Mouse (Mus musculus): ENCODE results near the gene Grik1. TPM values are rescaled to one million over a fixed set of nuclear protein-coding genes. Genes with fewer than 3 reads are reported as not detected.

Gene Grik1
- total RNA-seq, 2 experiments from 2014 or later: not detected

GRCm38 (mm10) chr16:87973394-87974075, 316.5 kb downstream of the Grik1 start:
- no peak for ATAC-seq (replicated peaks; ENCODE audit: low FRiP score, poor library complexity, severe bottlenecking)

- ATAC-seq (replicated peaks; ENCODE audit: low FRiP score, poor library complexity, severe bottlenecking): no peak
Observed at GRCm38 (mm10) chr16:87971911-87972310, 318.2 kb downstream of the Grik1 start.

GRCm38 (mm10) chr16:87969936-87970335, 320.1 kb downstream of the Grik1 start:
- no peak for ATAC-seq (replicated peaks; ENCODE audit: low FRiP score, poor library complexity, severe bottlenecking)

GRCm38 (mm10) chr16:87961419-87961818, 328.6 kb downstream of the Grik1 start:
- no peak for ATAC-seq (replicated peaks; ENCODE audit: low FRiP score, poor library complexity, severe bottlenecking)

GRCm38 (mm10) chr16:87957449-87957848, 332.6 kb downstream of the Grik1 start:
- no peak for ATAC-seq (replicated peaks; ENCODE audit: low FRiP score, poor library complexity, severe bottlenecking)

GRCm38 (mm10) chr16:87956178-87956577, 333.9 kb downstream of the Grik1 start:
- ATAC-seq (replicated peaks; ENCODE audit: low FRiP score, poor library complexity, severe bottlenecking): no peak

- no peak for ATAC-seq (replicated peaks; ENCODE audit: low FRiP score, poor library complexity, severe bottlenecking)
Observed at GRCm38 (mm10) chr16:87954715-87955441, 335.2 kb downstream of the Grik1 start.

- no peak for ATAC-seq (replicated peaks; ENCODE audit: low FRiP score, poor library complexity, severe bottlenecking)
Observed at GRCm38 (mm10) chr16:87953176-87953575, 336.9 kb downstream of the Grik1 start.

GRCm38 (mm10) chr16:87949881-87950280, 340.2 kb downstream of the Grik1 start:
- ATAC-seq (replicated peaks; ENCODE audit: low FRiP score, poor library complexity, severe bottlenecking): no peak

- no peak for ATAC-seq (replicated peaks; ENCODE audit: low FRiP score, poor library complexity, severe bottlenecking)
Observed at GRCm38 (mm10) chr16:87948122-87948521, 341.9 kb downstream of the Grik1 start.

GRCm38 (mm10) chr16:87944318-87944717, 345.7 kb downstream of the Grik1 start:
- ATAC-seq (replicated peaks; ENCODE audit: low FRiP score, poor library complexity, severe bottlenecking): no peak

- no peak for ATAC-seq (replicated peaks; ENCODE audit: low FRiP score, poor library complexity, severe bottlenecking)
Observed at GRCm38 (mm10) chr16:87942103-87942865, 347.8 kb downstream of the Grik1 start.

GRCm38 (mm10) chr16:87934685-87935084, 355.4 kb downstream of the Grik1 start:
- no peak for ATAC-seq (replicated peaks; ENCODE audit: low FRiP score, poor library complexity, severe bottlenecking)

- ATAC-seq (replicated peaks; ENCODE audit: low FRiP score, poor library complexity, severe bottlenecking): no peak
Observed at GRCm38 (mm10) chr16:87931358-87931757, 358.7 kb downstream of the Grik1 start.

- ATAC-seq (replicated peaks; ENCODE audit: low FRiP score, poor library complexity, severe bottlenecking): no peak
Observed at GRCm38 (mm10) chr16:87930519-87930918, 359.5 kb downstream of the Grik1 start.

- no peak for ATAC-seq (replicated peaks; ENCODE audit: low FRiP score, poor library complexity, severe bottlenecking)
Observed at GRCm38 (mm10) chr16:87928671-87929070, 361.4 kb downstream of the Grik1 start.

- no peak for ATAC-seq (replicated peaks; ENCODE audit: low FRiP score, poor library complexity, severe bottlenecking)
Observed at GRCm38 (mm10) chr16:87917897-87918296, 372.2 kb downstream of the Grik1 start.

GRCm38 (mm10) chr16:87917157-87917546, 372.9 kb downstream of the Grik1 start:
- no peak for ATAC-seq (replicated peaks; ENCODE audit: low FRiP score, poor library complexity, severe bottlenecking)

- ATAC-seq (replicated peaks; ENCODE audit: low FRiP score, poor library complexity, severe bottlenecking): no peak
Observed at GRCm38 (mm10) chr16:87916209-87917156, 373.6 kb downstream of the Grik1 start.

GRCm38 (mm10) chr16:87915156-87915555, 374.9 kb downstream of the Grik1 start:
- ATAC-seq (replicated peaks; ENCODE audit: low FRiP score, poor library complexity, severe bottlenecking): no peak

Measured in erythroid progenitor cell, adult 5-6 weeks (primary cell).